In the genomic region with DNA sequence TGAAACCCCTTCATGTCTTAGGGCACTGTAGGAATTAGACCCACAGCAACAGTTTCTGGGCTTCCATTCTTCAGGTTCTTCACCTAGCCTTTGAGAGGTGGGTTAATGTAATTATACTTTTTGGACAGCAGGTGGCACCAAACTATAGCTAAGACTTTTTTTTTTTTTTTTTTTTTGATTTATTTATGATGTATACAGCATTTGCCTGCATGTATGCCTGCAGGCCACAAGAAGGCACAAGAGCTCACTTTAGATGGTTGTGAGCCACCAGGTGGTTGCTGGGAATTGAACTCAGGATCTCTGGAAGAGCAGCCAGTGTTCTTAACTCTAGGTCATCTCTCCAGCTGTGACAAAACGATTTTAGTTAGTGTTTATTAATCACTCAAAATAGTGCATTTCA, we compare ENCODE assay signal across 10 mouse cellular contexts. TPM values are rescaled to one million over a fixed set of nuclear protein-coding genes. Genes with fewer than 3 reads are reported as not detected.
DNase-seq lines count a peak whose midpoint lies in the region; ATAC-seq and TF ChIP-seq lines count a peak whose summit lies in the region.
"Had no signal": no experiment of that assay in that cellular context is flagged by ENCODE, and none has a peak within 500 bp of the region (broad histone marks: within the 10 kb centered on the region; RNA-seq: fewer than 3 reads in every experiment).

No protein-coding gene starts in this region.

- H3K4me3 ChIP-seq in layer of hippocampus, adult 2 months = no peak overlapping the region
- H3K4me3 ChIP-seq in intestine, embryonic 15.5 days (replicated peaks) = no peak overlapping the region
- H3K4me3 ChIP-seq: embryonic facial prominence, embryonic 15.5 days had no signal

- no peak overlapping the region for H3K9ac ChIP-seq in intestine, embryonic 15.5 days
- H3K9ac ChIP-seq: embryonic facial prominence, embryonic 15.5 days had no signal

- peak; percentile 81 for TF ChIP-seq CTCF in layer of hippocampus, adult 2 months (conservative IDR thresholded peaks at IDR 0.05)

- no peaks in the 10 kb centered on the region for H3K4me1 ChIP-seq in intestine, embryonic 15.5 days (replicated peaks)
- H3K4me1 ChIP-seq: embryonic facial prominence, embryonic 15.5 days had no signal

- H3K27ac ChIP-seq in layer of hippocampus, adult 2 months = no peak overlapping the region
- no peak overlapping the region for H3K27ac ChIP-seq in intestine, embryonic 15.5 days
- H3K27ac ChIP-seq: embryonic facial prominence, embryonic 15.5 days had no signal

- H3K4me2 ChIP-seq in intestine, embryonic 15.5 days (replicated peaks) = no peak overlapping the region
- H3K4me2 ChIP-seq: embryonic facial prominence, embryonic 15.5 days had no signal

- no peaks in the 10 kb centered on the region for H3K9me3 ChIP-seq in intestine, embryonic 15.5 days
- H3K9me3 ChIP-seq: embryonic facial prominence, embryonic 15.5 days had no signal

- no peak for ATAC-seq in erythroid progenitor cell, adult 5-6 weeks (replicated peaks; ENCODE audit: low FRiP score, poor library complexity, severe bottlenecking)
- ATAC-seq in intestine, embryonic 15.5 days = no peak

- DNase-seq in layer of hippocampus, adult 2 months (ENCODE audit: low spot score in 2 of 2) = peak in 1 of 2 experiments; percentile 17
- no peak for DNase-seq in layer of hippocampus, postnatal 25 days (ENCODE audit: extremely low spot score in 1 of 2, low spot score in 1 of 2)
- peak; percentile 2 to 25 for DNase-seq in CD8-positive naive resting alpha-beta T cell, adult 2 months (ENCODE audit: low read depth in 2 of 2, low spot score in 2 of 2)
- peak; percentile 67 for DNase-seq in ZHBTc4 (ENCODE audit: low read depth, low spot score)
- peak; percentile 3 for DNase-seq in lung, postnatal 25 days (ENCODE audit: low spot score)
- DNase-seq in spleen, postnatal 4 days (ENCODE audit: low spot score in 2 of 2) = no peak

- no peaks in the 10 kb centered on the region for H3K36me3 ChIP-seq in intestine, embryonic 15.5 days
- H3K36me3 ChIP-seq: embryonic facial prominence, embryonic 15.5 days had no signal

- 89% methylated on average over 1 of the region's 1 CpGs for WGBS in intestine, embryonic 15.5 days

- no peaks in the 10 kb centered on the region for H3K27me3 ChIP-seq in intestine, embryonic 15.5 days (replicated peaks)
- H3K27me3 ChIP-seq: embryonic facial prominence, embryonic 15.5 days had no signal

RNA-seq across cellular contexts. Expression of a gene that starts 11.9 kb away (rescaled TPM):
- not detected for total RNA-seq in layer of hippocampus, adult 2 months (2021)
- total RNA-seq in layer of hippocampus, postnatal 25 days (2021) = not detected
- not detected in 2 replicates for total RNA-seq in erythroid progenitor cell, adult 5-6 weeks (2015; ENCODE audit: low replicate concordance)
- not detected in 2 replicates for total RNA-seq in erythroid progenitor cell, adult 5-6 weeks (2017; ENCODE audit: low replicate concordance)
- not detected in 2 replicates for polyA plus RNA-seq in intestine, embryonic 15.5 days (2015; fragmentation: Nextera tagmentation; extraction: Ambion mirVana)

RNA-seq across cellular contexts. Expression of a gene that starts 25.8 kb away (rescaled TPM):
- total RNA-seq in layer of hippocampus, adult 2 months (2021) = not detected
- not detected for total RNA-seq in layer of hippocampus, postnatal 25 days (2021)
- total RNA-seq in erythroid progenitor cell, adult 5-6 weeks (2015; ENCODE audit: low replicate concordance) = not detected in 2 replicates
- not detected in 2 replicates for total RNA-seq in erythroid progenitor cell, adult 5-6 weeks (2017; ENCODE audit: low replicate concordance)
- 0.11 and 0.15 TPM in 2 replicates for polyA plus RNA-seq in intestine, embryonic 15.5 days (2015; fragmentation: Nextera tagmentation; extraction: Ambion mirVana)
- polyA plus RNA-seq: intestine, embryonic 14.5 days had no signal

RNA-seq across cellular contexts. Expression of a gene that starts 26.9 kb away (rescaled TPM):
- not detected for total RNA-seq in layer of hippocampus, adult 2 months (2021)
- total RNA-seq in layer of hippocampus, postnatal 25 days (2021) = not detected
- not detected in 2 replicates for total RNA-seq in erythroid progenitor cell, adult 5-6 weeks (2015; ENCODE audit: low replicate concordance)
- total RNA-seq in erythroid progenitor cell, adult 5-6 weeks (2017; ENCODE audit: low replicate concordance) = 0.68 TPM in 1 of 2 replicates, not detected in the other
- polyA plus RNA-seq in intestine, embryonic 15.5 days (2015; fragmentation: Nextera tagmentation; extraction: Ambion mirVana) = 0.11 TPM in 1 of 2 replicates, not detected in the other

RNA-seq across cellular contexts. Expression of a gene that starts 40.0 kb away (rescaled TPM):
- not detected for total RNA-seq in layer of hippocampus, adult 2 months (2021)
- total RNA-seq in layer of hippocampus, postnatal 25 days (2021) = not detected
- total RNA-seq in erythroid progenitor cell, adult 5-6 weeks (2015; ENCODE audit: low replicate concordance) = not detected in 2 replicates
- not detected in 2 replicates for total RNA-seq in erythroid progenitor cell, adult 5-6 weeks (2017; ENCODE audit: low replicate concordance)
- polyA plus RNA-seq in intestine, embryonic 15.5 days (2015; fragmentation: Nextera tagmentation; extraction: Ambion mirVana) = not detected in 2 replicates
- polyA plus RNA-seq: intestine, embryonic 14.5 days had no signal

Comparison
In these comparisons a context has a peak if more than half of its experiments do, and no peak if none do; other contexts are left out.
1. DNase-seq: peak in CD8-positive naive resting alpha-beta T cell, adult 2 months (2 of 2), ZHBTc4 (single experiment) and lung, postnatal 25 days (single experiment); none in layer of hippocampus, postnatal 25 days (0 of 2) and spleen, postnatal 4 days (0 of 2).